Mouse (Mus musculus) heart, postnatal 14 days (tissue): Measurements from ENCODE around the gene Gemin6. TPM values are rescaled to one million over a fixed set of nuclear protein-coding genes. Genes with fewer than 3 reads are reported as not detected.
A peak's percentile ranks its signal among the peaks of the same experiment; 100 is the strongest.
"Not testable (repeated sequence)": the region's sequence is repeated elsewhere in the genome, so short reads cannot be mapped to it uniquely, and the experiment has no call there.

ENCODE experiments used
- DNase-seq, 2 experiments: peaks; one replicate each; pipeline ENCODE4 v3.0.0; 2021 to 2022
- intact Hi-C: fragments of 180-260 bp; cut with DNase I; formaldehyde crosslinking; loops from one replicate; pipeline ENCODE4 v1.15.1; 2025
- long read RNA-seq, 2 experiments: library from polyadenylated mRNA; stranded (forward); transcript quantifications; one replicate each; pipeline ENCODE4 v2.0.0; 2021
- total RNA-seq, 2 experiments: library from RNA; stranded (reverse); gene quantifications; 2 replicates each; pipeline ENCODE4 v1.2.3; 2021

The Gemin6 gene
- 1 to 10 TPM; 3.1 to 3.3 TPM for total RNA-seq
- long read RNA-seq, experiment 1, partial matches to known transcripts, result 0 of 7 reads
- long read RNA-seq, experiment 1, other reads (novel, unspliced or antisense), result 2 of 7 reads
- long read RNA-seq, experiment 2, partial matches to known transcripts, result 1 of 5 reads
- long read RNA-seq, experiment 2, other reads (novel, unspliced or antisense), result 2 of 5 reads

- peak; percentile 73 to 80 for DNase-seq
- intact Hi-C loops, result no loop called here
Measured at GRCm38 (mm10) chr17:80224326-80225116, at the start of gene Gemin6. Gene Gemin6 (plus strand): TSS chr17:80224441.

- no peak for DNase-seq
- intact Hi-C loops, result no loop called here
Measured at GRCm38 (mm10) chr17:80174699-80175385, 49.4 kb upstream of the Gemin6 start.

GRCm38 (mm10) chr17:80175386-80175739, 48.9 kb upstream of the Gemin6 start:
- intact Hi-C loops, result no loop called here
- DNase-seq, result no peak

GRCm38 (mm10) chr17:80175966-80176365, 48.3 kb upstream of the Gemin6 start:
- no peak for DNase-seq
- intact Hi-C loops, result no loop called here

GRCm38 (mm10) chr17:80178846-80179245, 45.4 kb upstream of the Gemin6 start:
- DNase-seq, intact Hi-C loops: not testable (repeated sequence)

GRCm38 (mm10) chr17:80179959-80180358, 44.3 kb upstream of the Gemin6 start:
- intact Hi-C loops, result loop anchor here (1.0 to 5.0 kb wide), 2 partner anchors 132 to 318 kb away; no protein-coding TSS in a partner anchor
- DNase-seq, result peak; percentile 78 to 85

- no peak for DNase-seq
- intact Hi-C loops, result loop anchor here (1.0 to 5.0 kb wide), 2 partner anchors 132 to 318 kb away; no protein-coding TSS in a partner anchor
Measured at GRCm38 (mm10) chr17:80180468-80180867, 43.8 kb upstream of the Gemin6 start.

- no peak for DNase-seq
- intact Hi-C loops, result loop anchor here (5.0 kb wide), 1 partner anchor 321 kb away; no protein-coding TSS in a partner anchor
Measured at GRCm38 (mm10) chr17:80183615-80184014, 40.6 kb upstream of the Gemin6 start.

- DNase-seq, result no peak
- intact Hi-C loops, result no loop called here
Measured at GRCm38 (mm10) chr17:80193075-80193474, 31.2 kb upstream of the Gemin6 start.

GRCm38 (mm10) chr17:80199160-80199778, 25.0 kb upstream of the Gemin6 start:
- intact Hi-C loops, result no loop called here
- no peak for DNase-seq

- DNase-seq, result no peak
- intact Hi-C loops, result no loop called here
Measured at GRCm38 (mm10) chr17:80205657-80206056, 18.6 kb upstream of the Gemin6 start.

GRCm38 (mm10) chr17:80206301-80206670, 18.0 kb upstream of the Gemin6 start:
- DNase-seq, result no peak
- intact Hi-C loops, result no loop called here

- peak; percentile 98 for DNase-seq
- intact Hi-C loops, result no loop called here
Measured at GRCm38 (mm10) chr17:80206671-80207581, 17.3 kb upstream of the Gemin6 start, which contains the start of the genes Srsf7 and Ttc39d. Gene Srsf7 (minus strand): TSS chr17:80207307. Gene Ttc39d (plus strand): TSS chr17:80207460.

- intact Hi-C loops, DNase-seq: not testable (repeated sequence)
Measured at GRCm38 (mm10) chr17:80213998-80214397, 10.2 kb upstream of the Gemin6 start.

GRCm38 (mm10) chr17:80220131-80220530, 4.1 kb upstream of the Gemin6 start:
- no peak for DNase-seq
- intact Hi-C loops, result no loop called here

- no peak for DNase-seq
- intact Hi-C loops, result no loop called here
Measured at GRCm38 (mm10) chr17:80221202-80221601, 3.0 kb upstream of the Gemin6 start.

GRCm38 (mm10) chr17:80221890-80222628, 2.2 kb upstream of the Gemin6 start:
- intact Hi-C loops, result no loop called here
- DNase-seq, result no peak

GRCm38 (mm10) chr17:80223829-80224228, 412 bp upstream of the Gemin6 start:
- DNase-seq, result no peak
- intact Hi-C loops, result no loop called here

- intact Hi-C loops, DNase-seq: not testable (repeated sequence)
Measured at GRCm38 (mm10) chr17:80225142-80225541, 901 bp downstream of the Gemin6 start.
